Mouse (Mus musculus): ENCODE measurements at regions not wholly inside any gene's neighbourhood (a gene's known extent, or its start where the extent isn't known, plus 50 kb on each side); places are given as distances from the start of the nearest gene placed in this dataset.

GRCm38 (mm10) chr7:68579216-68579615 lies 169.8 kb downstream of the Arrdc4 start:
- no peak for TF ChIP-seq POLR2A (IDR thresholded peaks at IDR 0.05; ENCODE audit: insufficient read length, low read depth)
- TF ChIP-seq REST (IDR thresholded peaks at IDR 0.05; ENCODE audit: insufficient read depth, insufficient read length) = no peak
- no peak for TF ChIP-seq TCF3 (IDR thresholded peaks at IDR 0.05; ENCODE audit: insufficient read length, low read depth)
- no peak for TF ChIP-seq POLR2AphosphoS2 (IDR thresholded peaks at IDR 0.05; ENCODE audit: insufficient read length, low read depth)
- no peak for TF ChIP-seq TCF12 (IDR thresholded peaks at IDR 0.05; ENCODE audit: insufficient read depth, poor library complexity, severe bottlenecking)
- TF ChIP-seq USF1 (IDR thresholded peaks at IDR 0.05; ENCODE audit: low read depth) = no peak
- no peak for TF ChIP-seq MYOG (IDR thresholded peaks at IDR 0.05; ENCODE audit: control insufficient read depth in 1 of 3, insufficient read depth in 1 of 3, insufficient read length in 2 of 3, low read depth in 2 of 3)
- TF ChIP-seq E2F4 (IDR thresholded peaks at IDR 0.05; ENCODE audit: insufficient read depth) = no peak
- no peak for TF ChIP-seq MAX (IDR thresholded peaks at IDR 0.05; ENCODE audit: low read depth)
- no peak for TF ChIP-seq MYOD1 (IDR thresholded peaks at IDR 0.05; ENCODE audit: control insufficient read depth in 1 of 3, insufficient read length in 2 of 3, low read depth in 2 of 3)
- TF ChIP-seq CEBPB (IDR thresholded peaks at IDR 0.05; ENCODE audit: insufficient read depth, poor library complexity, severe bottlenecking) = no peak

All from myocyte (in vitro differentiated cells).